Mouse (Mus musculus) telencephalon, adult 2 months (tissue): Measurements from ENCODE around the gene Snx13.

Experiments
- DNase-seq: peaks from one replicate; pipeline ENCODE4 v3.0.0-alpha.2; 2011; ENCODE audit warnings: low read depth, low spot score

Snx13 gene

DNA sequence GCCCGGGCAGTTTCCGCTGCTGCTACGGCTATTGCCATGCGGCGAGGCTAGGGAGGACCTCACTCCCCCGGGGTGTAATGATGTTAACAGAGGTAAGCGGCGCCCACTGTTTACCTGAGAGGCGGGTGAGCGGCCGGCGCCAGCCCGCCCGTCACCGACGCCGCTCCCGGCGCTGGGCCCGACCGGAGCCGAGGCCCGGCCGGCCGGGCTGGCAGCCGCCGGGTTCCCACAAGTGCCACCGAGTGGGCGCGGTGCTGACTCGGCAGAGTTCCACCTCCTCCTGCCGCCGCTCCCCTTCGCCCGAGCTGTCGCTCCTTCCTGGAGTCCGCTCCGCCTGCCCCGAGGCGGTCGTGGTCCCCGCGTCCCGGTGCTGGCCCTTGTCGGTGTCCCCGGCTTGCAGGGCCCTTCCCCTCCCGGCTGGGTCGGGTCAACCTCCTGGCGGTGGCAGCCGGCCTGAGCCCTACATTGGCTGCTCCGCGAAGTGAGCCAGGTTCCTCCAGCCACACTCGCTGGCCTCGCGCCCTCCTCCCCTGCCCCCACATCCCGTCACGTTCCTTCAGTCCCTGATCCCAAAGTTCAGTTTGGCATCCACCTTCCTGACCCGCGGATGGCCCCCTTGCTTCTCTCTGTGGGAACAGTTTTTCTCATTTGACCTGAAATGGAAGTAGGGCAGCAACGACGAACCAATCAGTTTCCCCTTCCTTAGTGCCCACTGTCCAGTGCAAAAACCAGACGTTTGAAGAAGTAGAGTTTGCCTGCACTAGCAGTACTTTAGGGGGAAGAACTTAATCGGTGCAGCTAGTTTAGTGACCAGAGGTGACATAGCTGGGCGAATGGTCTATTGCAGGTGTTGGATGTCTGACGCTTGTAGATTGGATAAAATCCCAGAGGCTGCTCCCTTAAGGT, 587 bp downstream of the Snx13 start:
- DNase-seq = no peak

GRCm38 (mm10) chr12:35048891-35049290, 1.9 kb downstream of the Snx13 start:
- no peak for DNase-seq

- DNase-seq = no peak
These were observed 3.5 kb downstream of the Snx13 start for GRCm38 (mm10) chr12:35050501-35050900.

GRCm38 (mm10) chr12:35050964-35051758, 4.2 kb downstream of the Snx13 start:
- DNase-seq = no peak

DNA sequence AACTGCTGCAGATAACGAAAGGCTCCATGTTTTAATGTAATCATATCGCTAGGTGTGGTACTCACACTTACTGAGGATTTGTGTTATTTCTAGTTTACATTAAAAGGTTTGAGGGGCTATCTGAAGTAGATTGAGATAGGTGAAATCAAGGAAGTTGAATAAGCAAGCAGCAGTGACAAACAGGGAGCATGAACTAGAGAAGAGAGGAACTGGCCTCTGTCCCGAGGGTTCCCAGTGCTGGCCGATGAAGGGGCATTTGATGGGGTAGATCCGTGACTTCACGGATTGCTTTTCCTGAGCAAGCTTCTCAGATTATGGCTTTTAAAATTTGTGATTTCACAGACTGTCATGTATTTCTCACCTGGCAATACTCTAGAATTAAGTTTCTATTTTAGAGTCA, 7.4 kb downstream of the Snx13 start:
- DNase-seq = no peak

GRCm38 (mm10) chr12:35055114-35056095, 8.4 kb downstream of the Snx13 start:
- DNase-seq = no peak

GRCm38 (mm10) chr12:35063697-35064468, 16.9 kb downstream of the Snx13 start:
- DNase-seq = no peak

GRCm38 (mm10) chr12:35067621-35068020, 20.6 kb downstream of the Snx13 start:
- DNase-seq = no peak

GRCm38 (mm10) chr12:35071336-35071735, 24.4 kb downstream of the Snx13 start:
- DNase-seq = no peak

- DNase-seq = no peak
These were observed 25.2 kb downstream of the Snx13 start for GRCm38 (mm10) chr12:35072178-35072577.

DNA sequence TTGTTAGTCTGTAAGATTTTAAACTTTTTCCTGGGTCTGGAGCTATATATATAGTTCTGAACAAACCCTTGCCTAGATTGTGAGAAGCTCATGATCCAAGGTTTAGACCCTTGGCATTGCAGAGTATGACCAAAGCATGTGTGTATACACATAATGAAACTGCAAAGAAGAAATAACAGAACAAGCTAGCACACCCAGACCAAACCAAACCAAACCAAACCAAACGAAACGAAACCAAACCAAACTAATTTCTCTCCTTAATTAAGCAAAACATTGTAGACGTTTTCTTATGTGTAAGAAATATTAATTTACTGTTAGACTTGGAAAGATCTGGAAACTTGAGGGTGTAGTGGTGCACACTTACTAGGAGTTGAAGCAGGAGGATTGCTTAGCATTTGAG, 29.0 kb downstream of the Snx13 start:
- no peak for DNase-seq

- no peak for DNase-seq
These were observed 76.6 kb downstream of the Snx13 start for GRCm38 (mm10) chr12:35123549-35123948.

DNA sequence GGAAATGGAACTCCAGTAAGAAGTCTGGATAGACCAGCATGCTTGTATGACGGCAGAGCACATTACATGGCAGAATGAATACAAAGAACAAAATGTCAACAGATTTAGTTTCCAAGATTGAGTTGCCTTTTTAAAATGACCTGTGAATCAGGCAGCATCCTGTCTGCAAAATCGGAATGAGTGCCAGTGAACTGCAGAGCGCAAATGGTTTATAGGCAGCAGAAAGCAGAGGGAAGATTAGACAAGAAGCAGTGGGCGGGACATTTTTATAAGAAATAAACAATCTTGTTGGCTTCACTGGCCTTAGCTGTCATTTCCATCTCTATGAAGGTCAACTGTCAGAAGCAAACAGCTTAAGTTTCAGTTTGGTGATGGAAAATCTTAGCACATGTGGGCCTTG, 106.2 kb downstream of the Snx13 start:
- DNase-seq = no peak

- DNase-seq = no peak
These were observed 107.2 kb downstream of the Snx13 start for GRCm38 (mm10) chr12:35154149-35154548.

GRCm38 (mm10) chr12:35157237-35157636, 110.3 kb downstream of the Snx13 start:
- no peak for DNase-seq

DNA sequence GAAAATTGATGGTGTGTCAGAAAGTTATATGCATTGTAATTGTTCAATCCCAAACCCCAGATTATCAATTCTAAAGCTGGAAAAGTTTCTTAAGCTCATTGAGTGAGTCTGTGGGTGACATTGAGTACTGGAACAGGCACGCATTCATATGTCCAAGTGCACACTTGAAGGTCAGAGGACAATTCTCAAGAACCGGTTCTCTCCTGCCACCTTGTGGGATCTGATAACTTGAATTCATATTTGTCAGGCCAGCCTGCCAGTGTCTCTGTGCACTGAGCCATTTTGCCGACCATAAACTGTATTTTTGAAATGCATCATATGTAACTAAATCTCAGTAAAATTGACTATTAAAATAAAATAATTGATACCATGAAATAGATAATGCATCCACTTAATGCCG, 114.7 kb downstream of the Snx13 start:
- DNase-seq = no peak

DNA sequence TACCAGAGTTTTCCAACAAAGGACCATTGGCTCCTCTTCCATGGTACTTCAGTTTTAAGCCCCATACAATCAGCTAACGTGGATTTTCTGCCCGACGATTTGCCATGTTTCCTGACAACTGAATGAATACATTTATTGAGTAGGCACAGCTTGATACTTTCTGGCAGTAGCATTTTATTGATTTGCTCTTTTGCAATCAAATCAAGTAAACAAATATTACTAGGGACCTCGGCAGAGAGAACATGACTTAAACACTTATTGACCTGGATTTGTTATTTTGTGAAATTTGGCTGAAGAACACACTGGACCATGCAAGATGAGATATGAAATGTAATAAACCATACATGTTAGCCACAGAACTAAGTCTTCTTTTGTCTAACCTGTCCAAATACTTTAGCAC, 123.3 kb downstream of the Snx13 start:
- DNase-seq = no peak

GRCm38 (mm10) chr12:35175938-35176337, 129.0 kb downstream of the Snx13 start:
- DNase-seq = no peak

- DNase-seq = no peak
These were observed 129.6 kb downstream of the Snx13 start for GRCm38 (mm10) chr12:35176628-35177027.

DNA sequence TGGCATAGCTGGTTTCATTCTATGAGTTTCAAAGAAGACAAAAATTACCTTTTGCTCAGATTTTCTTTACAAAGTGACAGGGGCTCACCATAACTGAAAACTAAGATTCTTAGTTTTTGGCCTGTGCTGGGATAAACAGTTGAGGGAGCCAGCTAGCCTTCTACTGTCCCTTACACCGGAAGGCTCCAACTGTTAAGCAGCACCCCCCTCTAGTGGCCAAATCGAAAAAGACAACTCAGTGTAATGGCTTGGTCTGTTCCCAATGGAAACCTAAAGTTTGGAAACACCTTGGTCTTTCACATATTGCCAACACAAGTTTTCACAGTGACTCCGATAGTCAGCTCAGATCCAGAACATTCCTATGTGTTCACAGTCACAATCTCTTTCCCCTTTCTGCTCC, 135.7 kb downstream of the Snx13 start:
- DNase-seq = peak; percentile 54

DNA sequence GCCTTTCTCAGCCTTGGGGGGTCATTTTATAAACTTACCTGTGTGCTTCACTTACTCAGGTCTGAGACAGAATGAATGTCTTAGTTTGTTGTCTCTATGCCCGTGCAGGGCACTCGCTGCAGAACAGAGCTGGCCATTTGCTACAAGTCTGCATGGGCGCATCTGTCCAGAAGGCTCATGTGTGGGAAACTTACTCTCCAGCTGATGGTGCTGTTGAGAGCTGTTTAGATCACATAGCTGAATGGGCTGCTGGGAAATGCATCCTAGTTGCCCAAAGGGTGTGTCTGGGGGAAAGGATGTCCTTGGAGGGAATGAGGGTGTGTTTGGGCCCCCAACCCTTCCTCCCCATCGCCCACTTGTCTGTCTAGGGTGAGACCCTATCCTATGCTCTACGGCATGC, 137.3 kb downstream of the Snx13 start:
- DNase-seq = no peak
